Mouse (Mus musculus) embryonic facial prominence, embryonic 12.5 days (tissue): Measurements from ENCODE around the gene Olfr68. TPM values are rescaled to one million over a fixed set of nuclear protein-coding genes. Genes with fewer than 3 reads are reported as not detected.
"Not testable (repeated sequence)": the region's sequence is repeated elsewhere in the genome, so short reads cannot be mapped to it uniquely, and the experiment has no call there.

Source experiments
- ATAC-seq: fragments of 200-750 bp; cut with Nextera tagmentation; 2 replicates; pipeline ENCODE4 v1.8.0; 2017; ENCODE audit not compliant: insufficient number of reproducible peaks, insufficient read depth, low FRiP score, low TSS enrichment
- H3K27ac ChIP-seq: fragments of 300-500 bp; sonication (generic); 2 replicates; pipeline ENCODE4 v1.5.1; 2016; ENCODE audit warnings: mild to moderate bottlenecking
- H3K27me3 ChIP-seq: fragments of 300-500 bp; sonication (generic); 2 replicates; pipeline ENCODE4 v1.6.1; 2016; ENCODE audit warnings: mild to moderate bottlenecking, moderate library complexity
- H3K36me3 ChIP-seq: fragments of 300-500 bp; sonication (generic); 2 replicates; pipeline ENCODE4 v1.6.1; 2016; ENCODE audit warnings: mild to moderate bottlenecking
- H3K4me1 ChIP-seq: fragments of 300-500 bp; sonication (generic); 2 replicates; pipeline ENCODE4 v1.6.1; 2016
- H3K4me2 ChIP-seq: fragments of 300-500 bp; sonication (generic); replicated peaks from 2 replicates; pipeline ENCODE4 v1.6.1; 2016; ENCODE audit warnings: mild to moderate bottlenecking, moderate library complexity
- H3K4me3 ChIP-seq: fragments of 300-500 bp; sonication (generic); 2 replicates; pipeline ENCODE4 v1.5.1; 2016; ENCODE audit warnings: mild to moderate bottlenecking
- H3K9ac ChIP-seq: fragments of 300-500 bp; sonication (generic); 2 replicates; pipeline ENCODE4 v1.6.1; 2016; ENCODE audit warnings: mild to moderate bottlenecking, moderate library complexity
- H3K9me3 ChIP-seq: fragments of 300-500 bp; sonication (generic); 2 replicates; pipeline ENCODE4 v1.6.1; 2016; ENCODE audit warnings: mild to moderate bottlenecking, moderate library complexity
- WGBS: fragments of 180-500 bp; shearing (Covaris S2); methylation state at CpG from one replicate; pipeline ENCODE4 v1.1.7; 2016; 5-methylcytosine and 5-hydroxymethylcytosine counted together
- polyA plus RNA-seq: library from polyadenylated mRNA; unstranded; fragments of >200 nt; fragmentation: Nextera tagmentation; extraction: Ambion mirVana; gene quantifications from 2 replicates; pipeline ENCODE4 v1.2.1, GENCODE M21; 2016

Gene Olfr68
- not detected in 2 replicates for polyA plus RNA-seq

- H3K36me3 ChIP-seq, result no peaks in the 10 kb centered on the region
- no peak within 1 kb of the TSS for H3K9ac ChIP-seq
- no peaks in the 10 kb centered on the region for H3K4me1 ChIP-seq
- no peak within 1 kb of the TSS for H3K4me3 ChIP-seq
- no peaks in the 10 kb centered on the region for H3K27me3 ChIP-seq
- no peak for ATAC-seq
- no peaks in the 10 kb centered on the region for H3K9me3 ChIP-seq
- no peak within 1 kb of the TSS for H3K4me2 ChIP-seq
- 67% methylated on average over 3 of the region's 3 CpGs for WGBS
- no peak within 1 kb of the TSS for H3K27ac ChIP-seq
Measured at GRCm38 (mm10) chr7:103779598-103779997, at the start of gene Olfr68. Olfr68 (minus strand) TSS chr7:103779698.

- H3K36me3 ChIP-seq, result no peaks in the 10 kb centered on the region
- no peak for ATAC-seq
- H3K9ac ChIP-seq, result no peak within 1 kb of the TSS
- H3K4me3 ChIP-seq, result no peak within 1 kb of the TSS
- WGBS, result 87% methylated on average over 4 of the region's 4 CpGs
- H3K27me3 ChIP-seq, result no peaks in the 10 kb centered on the region
- no peak within 1 kb of the TSS for H3K27ac ChIP-seq
- H3K4me1 ChIP-seq, result no peaks in the 10 kb centered on the region
- H3K9me3 ChIP-seq, result no peaks in the 10 kb centered on the region
- H3K4me2 ChIP-seq, result no peak within 1 kb of the TSS
Measured at GRCm38 (mm10) chr7:103827808-103828207, 48.3 kb upstream of the Olfr68 start, which contains the start of gene Hbb-bs. Hbb-bs (minus strand) TSS chr7:103828096.

- not testable (repeated sequence) for H3K4me3 ChIP-seq, H3K9ac ChIP-seq, H3K36me3 ChIP-seq, H3K27ac ChIP-seq, H3K27me3 ChIP-seq, H3K4me1 ChIP-seq, ATAC-seq, H3K9me3 ChIP-seq, H3K4me2 ChIP-seq
- WGBS, result no CpG with 5 or more reads among the region's 2 CpGs
Measured at GRCm38 (mm10) chr7:103827139-103827538, 47.6 kb upstream of the Olfr68 start.

- no peak overlapping the region for H3K4me2 ChIP-seq
- no peaks in the 10 kb centered on the region for H3K36me3 ChIP-seq
- no peaks in the 10 kb centered on the region for H3K27me3 ChIP-seq
- WGBS, result 52% methylated on average over 3 of the region's 3 CpGs
- H3K4me3 ChIP-seq, result no peak overlapping the region
- H3K27ac ChIP-seq, result no peak overlapping the region
- no peak for ATAC-seq
- H3K9ac ChIP-seq, result no peak overlapping the region
- no peaks in the 10 kb centered on the region for H3K9me3 ChIP-seq
- no peaks in the 10 kb centered on the region for H3K4me1 ChIP-seq
Measured at GRCm38 (mm10) chr7:103826255-103826887, 46.9 kb upstream of the Olfr68 start.

- no peak overlapping the region for H3K4me3 ChIP-seq
Measured at GRCm38 (mm10) chr7:103825536-103826254, 46.2 kb upstream of the Olfr68 start.

GRCm38 (mm10) chr7:103824597-103824996, 45.1 kb upstream of the Olfr68 start:
- no peak for ATAC-seq
- no peaks in the 10 kb centered on the region for H3K36me3 ChIP-seq
- no peak overlapping the region for H3K4me3 ChIP-seq
- H3K27me3 ChIP-seq, result no peaks in the 10 kb centered on the region
- H3K4me2 ChIP-seq, result no peak overlapping the region
- H3K4me1 ChIP-seq, result no peaks in the 10 kb centered on the region
- no peaks in the 10 kb centered on the region for H3K9me3 ChIP-seq
- 82% methylated on average over 2 of the region's 2 CpGs for WGBS
- H3K27ac ChIP-seq, result no peak overlapping the region
- no peak overlapping the region for H3K9ac ChIP-seq

More at GRCm38 (mm10) chr7:103825536-103826254, 46.2 kb upstream of the Olfr68 start:
- H3K9me3 ChIP-seq, result no peaks in the 10 kb centered on the region
- no peak overlapping the region for H3K27ac ChIP-seq
- H3K36me3 ChIP-seq, result no peaks in the 10 kb centered on the region
- H3K4me1 ChIP-seq, result no peaks in the 10 kb centered on the region
- WGBS, result 88% methylated on average over 3 of the region's 3 CpGs
- H3K27me3 ChIP-seq, result no peaks in the 10 kb centered on the region
- no peak for ATAC-seq
- no peak overlapping the region for H3K9ac ChIP-seq
- no peak overlapping the region for H3K4me2 ChIP-seq

GRCm38 (mm10) chr7:103815085-103815484, 35.6 kb upstream of the Olfr68 start:
- H3K36me3 ChIP-seq, H3K9ac ChIP-seq, H3K4me3 ChIP-seq, H3K9me3 ChIP-seq, ATAC-seq, H3K4me2 ChIP-seq, H3K27ac ChIP-seq, H3K4me1 ChIP-seq, H3K27me3 ChIP-seq: not testable (repeated sequence)
- WGBS, result 71% methylated on average over 1 of the region's 2 CpGs

GRCm38 (mm10) chr7:103813766-103814165, 34.3 kb upstream of the Olfr68 start, which contains the start of gene Hbb-bt:
Hbb-bt (minus strand) TSS chr7:103813996.
- Histone ChIP-seq H3K27me3 (no peaks in the 10 kb centered on the region), H3K27ac (no peak within 1 kb of the TSS), H3K9ac (no peak within 1 kb of the TSS), H3K4me2 (no peak within 1 kb of the TSS), H3K4me3 (no peak within 1 kb of the TSS), H3K36me3 (no peaks in the 10 kb centered on the region), H3K9me3 (no peaks in the 10 kb centered on the region), H3K4me1 (no peaks in the 10 kb centered on the region)
- WGBS, result 84% methylated on average over 3 of the region's 3 CpGs
- no peak for ATAC-seq

GRCm38 (mm10) chr7:103813152-103813551, 33.7 kb upstream of the Olfr68 start:
- H3K4me1 ChIP-seq, H3K4me3 ChIP-seq, H3K27ac ChIP-seq, H3K36me3 ChIP-seq, H3K27me3 ChIP-seq, H3K4me2 ChIP-seq, H3K9ac ChIP-seq, H3K9me3 ChIP-seq, ATAC-seq: not testable (repeated sequence)
- no CpG with 5 or more reads among the region's 3 CpGs for WGBS

- Histone ChIP-seq H3K4me2 (no peak overlapping the region), H3K36me3 (no peaks in the 10 kb centered on the region), H3K4me1 (no peaks in the 10 kb centered on the region), H3K4me3 (no peak overlapping the region), H3K27ac (no peak overlapping the region), H3K27me3 (no peaks in the 10 kb centered on the region), H3K9me3 (no peaks in the 10 kb centered on the region), H3K9ac (no peak overlapping the region)
- 72% methylated on average over 1 of the region's 1 CpGs for WGBS
- ATAC-seq, result no peak
Measured at GRCm38 (mm10) chr7:103812174-103812573, 32.7 kb upstream of the Olfr68 start.

GRCm38 (mm10) chr7:103811223-103811845, 31.8 kb upstream of the Olfr68 start:
- Histone ChIP-seq H3K9ac (no peak overlapping the region), H3K27ac (no peak overlapping the region), H3K4me1 (no peaks in the 10 kb centered on the region), H3K27me3 (no peaks in the 10 kb centered on the region), H3K36me3 (no peaks in the 10 kb centered on the region), H3K4me3 (no peak overlapping the region), H3K4me2 (no peak overlapping the region), H3K9me3 (no peaks in the 10 kb centered on the region)
- ATAC-seq, result no peak
- WGBS, result 80% methylated on average over 1 of the region's 1 CpGs

- no peak overlapping the region for H3K4me3 ChIP-seq
- no peaks in the 10 kb centered on the region for H3K27me3 ChIP-seq
- no peak overlapping the region for H3K4me2 ChIP-seq
- no peak for ATAC-seq
- H3K9me3 ChIP-seq, result no peaks in the 10 kb centered on the region
- H3K27ac ChIP-seq, result no peak overlapping the region
- no peak overlapping the region for H3K9ac ChIP-seq
- WGBS, result 81% methylated on average over 3 of the region's 3 CpGs
- H3K4me1 ChIP-seq, result no peaks in the 10 kb centered on the region
- no peaks in the 10 kb centered on the region for H3K36me3 ChIP-seq
Measured at GRCm38 (mm10) chr7:103810746-103811145, 31.2 kb upstream of the Olfr68 start.
